Mouse (Mus musculus) CH12.LX (cell line): Measurements from ENCODE around the gene Arhgap1. TPM values are rescaled to one million over a fixed set of nuclear protein-coding genes. Genes with fewer than 3 reads are reported as not detected.
"Not testable (repeated sequence)": the region's sequence is repeated elsewhere in the genome, so short reads cannot be mapped to it uniquely, and the experiment has no call there.

ENCODE experiments used
- DNase-seq: peaks from one replicate; pipeline ENCODE4 v3.0.0-alpha.2; 2013; ENCODE audit errors: extremely low read depth
- H3K27ac ChIP-seq: 2 replicates; pipeline ENCODE4 v1.5.1; 2012; ENCODE audit warnings: low read depth, mild to moderate bottlenecking, control low read depth, moderate library complexity; ENCODE audit not compliant: insufficient read depth
- H3K27me3 ChIP-seq: replicated peaks from 2 replicates; pipeline ENCODE3; 2012; ENCODE audit warnings: inconsistent platforms
- H3K36me3 ChIP-seq, 2 experiments: replicated peaks in 1 of 2; 2 replicates each; pipeline versions ENCODE3 to v1.6.1; 2012; ENCODE audit warnings: inconsistent platforms in 1 of 2, low read length in 1 of 2, mild to moderate bottlenecking in 1 of 2, mixed read lengths in 1 of 2, moderate library complexity in 1 of 2; ENCODE audit not compliant: control insufficient read depth in 1 of 2, insufficient read depth in 1 of 2
- H3K4me1 ChIP-seq, 2 experiments: 2 replicates each; pipeline ENCODE4 v1.6.1; 2012; ENCODE audit warnings: inconsistent platforms in 1 of 2, moderate library complexity in 1 of 2; ENCODE audit not compliant: insufficient read depth in 2 of 2, control insufficient read depth in 1 of 2
- H3K4me2 ChIP-seq: 2 replicates; pipeline ENCODE4 v1.6.1; 2012; ENCODE audit warnings: low read depth, mild to moderate bottlenecking, control low read depth; ENCODE audit not compliant: poor library complexity, insufficient read depth, severe bottlenecking
- H3K4me3 ChIP-seq, 3 experiments: fragments of 150-350 bp in 1 of 3; sonication (generic) in 1 of 3; replicated peaks in 1 of 3; 2 replicates each; pipeline versions ENCODE3 to v1.5.1; 2011 to 2012; ENCODE audit warnings: low read depth in 2 of 3, low read length in 2 of 3, mild to moderate bottlenecking in 2 of 3, moderate library complexity in 2 of 3, control low read depth in 1 of 3, improper control_type of control experiment in 1 of 3, inconsistent platforms in 1 of 3, mixed read lengths in 1 of 3; ENCODE audit not compliant: poor library complexity in 1 of 3
- H3K79me2 ChIP-seq: replicated peaks from 2 replicates; pipeline ENCODE4 v1.6.1; 2012; ENCODE audit warnings: mild to moderate bottlenecking, moderate library complexity; ENCODE audit not compliant: control insufficient read depth, poor library complexity, insufficient read depth, severe bottlenecking; ENCODE audit errors: extremely low read depth
- H3K9ac ChIP-seq: 2 replicates; pipeline ENCODE4 v1.6.1; 2012; ENCODE audit warnings: low read depth, mild to moderate bottlenecking, control low read depth, moderate library complexity; ENCODE audit not compliant: insufficient read depth
- H3K9me3 ChIP-seq: replicated peaks from 2 replicates; pipeline ENCODE3; 2012; ENCODE audit warnings: low read length, inconsistent platforms, mixed read lengths
- BHLHE40 ChIP-seq: IDR thresholded peaks from 2 replicates; pipeline ENCODE4 v1.6.1; 2011; ENCODE audit warnings: mild to moderate bottlenecking, low read depth, low read length, improper control_type of control experiment
- CTCF ChIP-seq, 2 experiments: IDR thresholded peaks in 1 of 2; conservative IDR thresholded peaks in 1 of 2; 2 replicates each; pipeline ENCODE4 v1.5.1; 2011 to 2012; ENCODE audit warnings: low read depth in 2 of 2, low read length in 2 of 2, improper control_type of control experiment in 1 of 2, inconsistent platforms in 1 of 2, mild to moderate bottlenecking in 1 of 2, moderate library complexity in 1 of 2
- ELF1 ChIP-seq: IDR thresholded peaks from 2 replicates; pipeline ENCODE4 v1.6.1; 2014; ENCODE audit warnings: low read depth, mild to moderate bottlenecking, inconsistent platforms, low read length, improper control_type of control experiment
- GABPA ChIP-seq: IDR thresholded peaks from 2 replicates; pipeline ENCODE4 v1.6.1; 2012; ENCODE audit warnings: low read depth, low read length, improper control_type of control experiment, inconsistent platforms; ENCODE audit not compliant: insufficient replicate concordance
- HCFC1 ChIP-seq: IDR thresholded peaks from 2 replicates; pipeline ENCODE4 v1.6.1; 2012; ENCODE audit warnings: low read depth, mild to moderate bottlenecking, inconsistent platforms, low read length, improper control_type of control experiment
- JUN ChIP-seq: IDR thresholded peaks from 2 replicates; pipeline ENCODE4 v1.6.1; 2011; ENCODE audit warnings: low read depth, mild to moderate bottlenecking, low read length, improper control_type of control experiment, moderate library complexity; ENCODE audit not compliant: insufficient read depth
- JUND ChIP-seq: conservative IDR thresholded peaks from 2 replicates; pipeline ENCODE4 v1.6.1; 2011; ENCODE audit warnings: low read depth, low read length, improper control_type of control experiment
- MAX ChIP-seq: IDR thresholded peaks from 2 replicates; pipeline ENCODE4 v1.6.1; 2011; ENCODE audit warnings: low read length, improper control_type of control experiment
- MEF2A ChIP-seq: IDR thresholded peaks from 2 replicates; pipeline ENCODE4 v1.6.1; 2014; ENCODE audit warnings: low read depth, mild to moderate bottlenecking, inconsistent platforms, low read length, improper control_type of control experiment, borderline replicate concordance
- MXI1 ChIP-seq: IDR thresholded peaks from 2 replicates; pipeline ENCODE4 v1.6.1; 2011; ENCODE audit warnings: mild to moderate bottlenecking, low read depth, low read length, improper control_type of control experiment
- PAX5 ChIP-seq: IDR thresholded peaks from 2 replicates; pipeline ENCODE4 v1.6.1; 2012; ENCODE audit warnings: low read length, inconsistent platforms, mixed read lengths
- POLR2AphosphoS2 ChIP-seq: IDR thresholded peaks from 2 replicates; pipeline ENCODE4 v1.6.1; 2011; ENCODE audit warnings: low read depth, low read length, improper control_type of control experiment
- RAD21 ChIP-seq: IDR thresholded peaks from 2 replicates; pipeline ENCODE4 v1.6.1; 2011; ENCODE audit warnings: low read depth, mild to moderate bottlenecking, low read length, improper control_type of control experiment, moderate library complexity
- SIN3A ChIP-seq: IDR thresholded peaks from 2 replicates; pipeline ENCODE4 v1.6.1; 2012; ENCODE audit warnings: low read length, improper control_type of control experiment, inconsistent platforms
- TBP ChIP-seq: conservative IDR thresholded peaks from 2 replicates; pipeline ENCODE4 v1.6.1; 2011; ENCODE audit warnings: low read depth, low read length, improper control_type of control experiment
- TCF12 ChIP-seq: IDR thresholded peaks from 2 replicates; pipeline ENCODE4 v1.6.1; 2014; ENCODE audit warnings: low read depth, mild to moderate bottlenecking, inconsistent platforms, low read length, improper control_type of control experiment
- UBTF ChIP-seq: IDR thresholded peaks from 2 replicates; pipeline ENCODE4 v1.6.1; 2012; ENCODE audit warnings: low read depth, mild to moderate bottlenecking, inconsistent platforms, low read length, improper control_type of control experiment, moderate library complexity
- ZMIZ1 ChIP-seq: IDR thresholded peaks from 2 replicates; pipeline ENCODE4 v1.6.1; 2012; ENCODE audit warnings: low read depth, mild to moderate bottlenecking, inconsistent platforms, low read length, improper control_type of control experiment
- ZNF384 ChIP-seq: IDR thresholded peaks from 2 replicates; pipeline ENCODE4 v1.6.1; 2012; ENCODE audit warnings: low read depth, low read length, improper control_type of control experiment, inconsistent platforms
- dilution Hi-C: fragments of 300-500 bp; cut with MboI; formaldehyde crosslinking; loops from 2 replicates; pipeline ENCODE4 v1.14.3; 2020; ENCODE audit warnings: low sequenced_read_pairs; ENCODE audit not compliant: extremely low pct_unique_long_range_greater_than_20kb, extremely low pct_ligation_motif_present
- in situ Hi-C: fragments of 300-500 bp; cut with MboI; formaldehyde crosslinking; loops from 3 replicates; pipeline ENCODE4 v1.14.3; 2019; ENCODE audit warnings: low sequenced_read_pairs, low pct_ligation_motif_present, low pct_unique_long_range_greater_than_20kb, mixed read lengths
- polyA plus RNA-seq: library from polyadenylated mRNA; unstranded; fragments of >175 nt; gene quantifications from 2 replicates; pipeline ENCODE4 v1.2.1, GENCODE M21; 2012; ENCODE audit warnings: low read depth; ENCODE audit not compliant: insufficient read length
- total RNA-seq, 2 experiments: library from RNA; depleted of rRNA; stranded (reverse); fragments of 300-350 nt in 1 of 2; fragments of >200 nt in 1 of 2; gene quantifications; 2 replicates each; pipeline ENCODE4 v1.2.3; 2012 to 2014

Gene Arhgap1
- total and polyA plus RNA-seq, 3 experiments, result 15.6 to 35.4 (median 19.7) TPM

DNA sequence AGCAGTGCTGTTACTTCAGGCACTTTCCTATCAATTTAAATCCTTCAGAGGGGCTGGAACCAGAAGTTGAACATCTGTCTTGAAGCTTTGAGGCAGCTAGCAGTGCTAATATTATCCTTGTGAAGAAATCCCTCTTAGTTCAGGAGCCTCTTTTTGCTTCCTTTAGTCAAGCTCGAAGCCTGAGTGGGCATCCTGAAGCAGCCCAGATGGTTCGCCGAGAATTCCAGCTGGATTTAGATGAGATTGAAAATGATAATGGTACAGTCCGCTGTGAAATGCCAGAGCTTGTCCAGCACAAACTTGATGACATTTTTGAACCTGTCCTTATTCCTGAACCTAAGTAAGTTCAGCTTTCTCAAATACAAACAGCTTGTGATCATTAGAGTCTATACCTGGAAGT lies 49.2 kb upstream of the Arhgap1 start:
- H3K79me2 ChIP-seq, result no peaks in the 10 kb centered on the region; the same call in 1 of the 2 replicates
- H3K27ac ChIP-seq, result no peak overlapping the region
- dilution Hi-C loops (no loop called here), in situ Hi-C loops (no loop called here)
- H3K4me2 ChIP-seq, result no peak overlapping the region
- H3K9me3 ChIP-seq, result no peaks in the 10 kb centered on the region
- no peaks in the 10 kb centered on the region for H3K27me3 ChIP-seq
- H3K4me3 ChIP-seq, result no peak overlapping the region
- TF ChIP-seq TCF12 (no peak), MEF2A (no peak), JUND (no peak), BHLHE40 (no peak), JUN (no peak), SIN3A (no peak), ZNF384 (no peak), ELF1 (no peak), ZMIZ1 (no peak), POLR2AphosphoS2 (no peak), GABPA (no peak), HCFC1 (no peak), TBP (no peak), MXI1 (no peak), PAX5 (no peak), UBTF (no peak), MAX (no peak)
- TF ChIP-seq, all 38 proteins: peak for 0
- Histone ChIP-seq H3K36me3 (peaks cover 51 to 85% of the 10 kb centered on the region in 2 experiments), H3K9ac (no peak overlapping the region), H3K4me1 (no peaks in the 10 kb centered on the region)
- DNase-seq, result no peak

DNA sequence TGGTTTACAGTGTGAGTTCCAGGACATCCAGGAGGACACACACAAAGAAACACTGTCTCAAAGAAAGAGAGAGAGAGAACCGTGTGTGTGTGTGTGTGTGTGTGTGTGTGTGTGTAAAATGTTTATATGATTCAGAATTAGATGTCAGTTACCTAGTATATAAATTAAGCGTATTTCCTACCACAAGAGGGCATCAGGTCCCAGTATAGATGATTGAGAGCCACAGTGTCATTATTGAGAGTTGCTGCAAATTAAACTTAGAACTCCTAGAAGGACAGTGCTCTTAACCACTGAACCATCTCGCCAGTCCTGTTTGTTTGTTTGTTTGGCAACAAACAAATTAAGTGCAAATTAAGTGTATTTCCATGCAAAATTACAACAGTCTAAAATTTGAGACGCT lies 47.3 kb upstream of the Arhgap1 start:
- Histone ChIP-seq H3K4me1 (peaks cover 0 to 2% of the 10 kb centered on the region in 2 experiments; a peak in 1 of 4 replicates), H3K9ac (no peak overlapping the region), H3K36me3 (peaks cover 49 to 80% of the 10 kb centered on the region in 2 experiments), H3K79me2 (no peaks in the 10 kb centered on the region; the same call in 1 of the 2 replicates), H3K4me3 (no peak overlapping the region), H3K27ac (no peak overlapping the region), H3K9me3 (no peaks in the 10 kb centered on the region), H3K4me2 (no peak overlapping the region), H3K27me3 (no peaks in the 10 kb centered on the region)
- in situ Hi-C loops, result no loop called here
- dilution Hi-C loops, result no loop called here
- no peak for TF ChIP-seq JUND
- peak; percentile 11 for TF ChIP-seq RAD21
- TF ChIP-seq TCF12, result no peak
- peak in 1 of 2 experiments; percentile 42; a peak in 2 of 4 replicates for TF ChIP-seq CTCF (conservative IDR thresholded peaks at IDR 0.05 in 1 of 2, IDR thresholded peaks at IDR 0.05 in 1 of 2; ENCODE audit: low read depth in 2 of 2, low read length in 2 of 2)
- DNase-seq, result no peak

DNA sequence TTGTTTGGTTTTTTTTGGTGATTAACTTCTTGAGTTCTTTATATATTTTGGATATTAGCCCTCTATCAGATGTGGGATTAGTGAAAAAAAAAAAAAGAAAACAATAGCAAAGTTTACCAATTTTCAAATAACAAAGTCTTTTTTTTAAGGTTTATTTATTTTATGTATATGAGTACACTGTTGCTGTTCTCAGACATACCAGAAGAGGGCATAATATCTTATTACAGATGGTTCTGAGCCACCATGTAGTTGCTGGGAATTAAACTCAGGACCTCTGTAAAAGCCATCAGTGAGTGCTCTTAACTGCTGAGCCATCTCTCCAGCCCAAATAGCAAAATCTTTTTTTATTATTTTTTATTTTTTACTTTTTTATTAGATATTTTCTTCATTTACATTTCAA lies 40.3 kb upstream of the Arhgap1 start:
- dilution Hi-C loops, DNase-seq, H3K9ac ChIP-seq, H3K4me1 ChIP-seq, H3K4me2 ChIP-seq, H3K79me2 ChIP-seq, H3K9me3 ChIP-seq, H3K4me3 ChIP-seq, H3K27ac ChIP-seq, H3K27me3 ChIP-seq, in situ Hi-C loops: not testable (repeated sequence)
- H3K36me3 ChIP-seq, result peaks cover 42 to 52% of the 10 kb centered on the region in 2 experiments
